Mouse (Mus musculus) megakaryocyte-erythroid progenitor cell, adult 5-6 weeks (primary cell): ENCODE measurements around the gene Dedd2. TPM values are rescaled to one million over a fixed set of nuclear protein-coding genes. Genes with fewer than 3 reads are reported as not detected.

Experiments
- total RNA-seq, 2 experiments: library from RNA; stranded (forward) in 1 of 2; stranded (reverse) in 1 of 2; fragments of 200-1000, 215-1000 nt in 1 of 2; fragments of >200 nt in 1 of 2; fragmentation: Nextera tagmentation in 1 of 2; gene quantifications; 2 replicates each; pipeline ENCODE4 v1.2.3; 2014 to 2017

The Dedd2 gene
- total RNA-seq, 2 experiments from 2014 or later: 15.2 to 16.0 TPM

Other genes with a start within 250 kb of the Dedd2 start
- gene Rabac1, start 247.9 kb downstream of the Dedd2 start, total RNA-seq (2014; fragmentation: Nextera tagmentation): 128 and 146 TPM in 2 replicates
- gene Rabac1, start 247.9 kb downstream of the Dedd2 start, total RNA-seq (2017): 38.0 and 103 TPM in 2 replicates
- gene Atp1a3, start 214.7 kb downstream of the Dedd2 start, total RNA-seq (2014; fragmentation: Nextera tagmentation): not detected in 2 replicates
- gene Atp1a3, start 214.7 kb downstream of the Dedd2 start, total RNA-seq (2017): 0.75 TPM in 1 of 2 replicates, not detected in the other
- gene Grik5, start 148.3 kb downstream of the Dedd2 start, total RNA-seq (2014; fragmentation: Nextera tagmentation): 20.9 and 31.7 TPM in 2 replicates
- gene Grik5, start 148.3 kb downstream of the Dedd2 start, total RNA-seq (2017): 0.23 and 6.4 TPM in 2 replicates
- 12.0 and 18.6 TPM in 2 replicates for gene Zfp574, start 148.0 kb downstream of the Dedd2 start, total RNA-seq (2014; fragmentation: Nextera tagmentation)
- 3.7 and 6.9 TPM in 2 replicates for gene Zfp574, start 148.0 kb downstream of the Dedd2 start, total RNA-seq (2017)
- gene Pou2f2, start 40.9 kb downstream of the Dedd2 start, total RNA-seq (2014; fragmentation: Nextera tagmentation): 0.40 and 0.57 TPM in 2 replicates
- 0.91 TPM in 1 of 2 replicates, not detected in the other for gene Pou2f2, start 40.9 kb downstream of the Dedd2 start, total RNA-seq (2017)
- gene Zfp526, start 810 bp upstream of the Dedd2 start, total RNA-seq (2014; fragmentation: Nextera tagmentation): 18.8 and 20.3 TPM in 2 replicates
- 10.1 and 12.5 TPM in 2 replicates for gene Zfp526, start 810 bp upstream of the Dedd2 start, total RNA-seq (2017)
- 97.9 and 123 TPM in 2 replicates for gene Gsk3a, start 17.2 kb upstream of the Dedd2 start, total RNA-seq (2014; fragmentation: Nextera tagmentation)
- gene Gsk3a, start 17.2 kb upstream of the Dedd2 start, total RNA-seq (2017): 49.1 and 74.7 TPM in 2 replicates
- gene Erf, start 30.1 kb upstream of the Dedd2 start, total RNA-seq (2014; fragmentation: Nextera tagmentation): 8.7 and 18.9 TPM in 2 replicates
- gene Erf, start 30.1 kb upstream of the Dedd2 start, total RNA-seq (2017): 6.2 and 8.6 TPM in 2 replicates
- gene Cic, start 47.1 kb upstream of the Dedd2 start, total RNA-seq (2014; fragmentation: Nextera tagmentation): 125 and 134 TPM in 2 replicates
- gene Cic, start 47.1 kb upstream of the Dedd2 start, total RNA-seq (2017): 20.5 and 40.0 TPM in 2 replicates
- gene Pafah1b3, start 77.4 kb upstream of the Dedd2 start, total RNA-seq (2014; fragmentation: Nextera tagmentation): 22.0 and 23.2 TPM in 2 replicates
- 12.8 and 26.3 TPM in 2 replicates for gene Pafah1b3, start 77.4 kb upstream of the Dedd2 start, total RNA-seq (2017)
- not detected in 2 replicates for gene Prr19, start 80.8 kb upstream of the Dedd2 start, total RNA-seq (2014; fragmentation: Nextera tagmentation)
- gene Prr19, start 80.8 kb upstream of the Dedd2 start, total RNA-seq (2017): not detected in 2 replicates
- not detected in 2 replicates for gene Tmem145, start 85.5 kb upstream of the Dedd2 start, total RNA-seq (2014; fragmentation: Nextera tagmentation)
- not detected in 2 replicates for gene Tmem145, start 85.5 kb upstream of the Dedd2 start, total RNA-seq (2017)
- 2.5 and 2.6 TPM in 2 replicates for gene Megf8, start 96.5 kb upstream of the Dedd2 start, total RNA-seq (2014; fragmentation: Nextera tagmentation)
- gene Megf8, start 96.5 kb upstream of the Dedd2 start, total RNA-seq (2017): 2.4 and 2.7 TPM in 2 replicates
- not detected in 2 replicates for gene Cnfn, start 149.1 kb upstream of the Dedd2 start, total RNA-seq (2014; fragmentation: Nextera tagmentation)
- gene Cnfn, start 149.1 kb upstream of the Dedd2 start, total RNA-seq (2017): not detected in 2 replicates
- gene Lipe, start 178.1 kb upstream of the Dedd2 start, total RNA-seq (2014; fragmentation: Nextera tagmentation): 7.1 and 12.6 TPM in 2 replicates
- 4.5 and 6.4 TPM in 2 replicates for gene Lipe, start 178.1 kb upstream of the Dedd2 start, total RNA-seq (2017)
- gene Cxcl17, start 192.3 kb upstream of the Dedd2 start, total RNA-seq (2014; fragmentation: Nextera tagmentation): not detected in 2 replicates
- gene Cxcl17, start 192.3 kb upstream of the Dedd2 start, total RNA-seq (2017): not detected in 2 replicates